Mouse (Mus musculus): Measurements from ENCODE around the gene Lhfpl5. TPM values are rescaled to one million over a fixed set of nuclear protein-coding genes. Genes with fewer than 3 reads are reported as not detected.

The Lhfpl5 gene
- total RNA-seq, 2 experiments from 2014 or later, result not detected

DNA sequence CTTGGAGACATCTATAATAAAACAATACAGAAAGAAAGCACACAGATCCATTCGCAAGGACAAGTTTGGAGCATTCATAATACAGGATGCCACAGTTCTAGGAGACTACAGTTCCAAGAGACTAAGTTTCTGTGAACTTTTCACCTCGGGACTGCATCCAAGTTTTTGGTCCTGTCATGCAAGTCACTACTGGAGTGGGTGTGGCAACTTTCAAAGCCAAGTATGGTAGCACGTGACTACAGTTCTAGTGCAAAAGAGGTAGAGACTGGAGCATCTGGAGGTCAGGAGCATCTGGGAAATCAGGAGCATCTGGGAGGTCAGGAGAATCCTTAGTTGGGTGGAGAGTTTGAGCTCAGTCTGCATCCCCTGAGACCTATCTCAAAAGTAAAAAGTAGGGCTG, 3.6 kb upstream of the Lhfpl5 start:
- no peak for ATAC-seq (replicated peaks; ENCODE audit: poor library complexity, severe bottlenecking)

DNA sequence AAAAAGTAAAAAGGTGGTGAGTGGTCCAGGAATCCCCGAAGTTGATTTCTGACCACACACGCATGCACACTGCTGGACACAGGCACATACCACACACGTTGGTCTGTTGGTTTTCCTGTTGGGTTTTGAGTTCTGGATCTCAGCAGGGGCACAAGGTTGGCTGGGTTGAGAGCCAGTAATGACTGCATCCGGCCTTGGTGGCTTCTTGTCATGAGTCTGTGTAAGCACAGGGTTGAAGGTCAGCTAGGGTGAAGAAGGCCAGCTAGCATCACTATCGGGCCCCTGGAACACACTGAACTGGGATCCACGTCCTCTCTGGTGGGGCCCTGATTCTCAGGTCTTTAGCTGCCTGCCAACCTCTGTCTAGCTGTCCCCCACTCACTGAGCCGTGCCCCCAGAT, 2.9 kb upstream of the Lhfpl5 start:
- no peak for ATAC-seq (replicated peaks; ENCODE audit: poor library complexity, severe bottlenecking)

DNA sequence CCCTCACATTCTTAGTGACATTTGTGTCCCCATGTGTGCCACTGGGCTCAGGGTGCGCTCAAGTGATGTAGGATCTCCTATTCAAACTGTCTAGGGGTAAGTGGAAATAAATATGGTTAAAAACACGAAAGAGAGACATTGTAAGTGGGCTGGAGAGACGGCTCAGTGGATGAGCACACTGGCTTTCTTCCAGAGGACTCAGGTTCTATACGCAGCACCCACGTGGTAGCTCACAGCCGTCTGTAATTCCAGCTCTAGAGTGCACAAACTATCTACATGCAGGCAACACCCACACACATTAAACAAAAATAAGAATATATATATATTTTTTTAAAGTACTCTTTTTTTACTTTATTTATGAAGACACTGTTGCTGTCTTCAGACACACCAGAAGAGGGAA, 2.5 kb upstream of the Lhfpl5 start:
- ATAC-seq (replicated peaks; ENCODE audit: poor library complexity, severe bottlenecking), result no peak

DNA sequence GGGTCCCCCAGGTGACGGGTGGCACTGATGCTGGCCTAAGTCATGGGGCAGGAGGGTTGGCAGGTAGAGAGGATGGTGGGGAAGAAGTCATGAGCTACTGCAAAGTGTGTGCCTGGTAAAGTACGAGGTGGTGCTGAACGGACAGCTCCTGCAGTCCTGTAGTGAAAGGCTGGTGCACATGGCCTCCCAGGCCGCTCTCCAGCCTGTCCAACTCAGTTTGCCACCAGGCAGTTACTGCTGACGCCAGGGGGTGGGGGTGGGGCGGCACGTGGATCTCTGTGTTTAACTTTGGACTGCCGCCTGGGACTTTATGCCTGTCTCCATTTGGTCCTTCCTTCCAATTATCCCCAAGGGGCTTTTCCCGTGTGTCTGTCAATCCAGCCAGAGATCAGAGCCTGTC, 5.0 kb downstream of the Lhfpl5 start:
- peak; percentile 59 for ATAC-seq (replicated peaks; ENCODE audit: poor library complexity, severe bottlenecking)

DNA sequence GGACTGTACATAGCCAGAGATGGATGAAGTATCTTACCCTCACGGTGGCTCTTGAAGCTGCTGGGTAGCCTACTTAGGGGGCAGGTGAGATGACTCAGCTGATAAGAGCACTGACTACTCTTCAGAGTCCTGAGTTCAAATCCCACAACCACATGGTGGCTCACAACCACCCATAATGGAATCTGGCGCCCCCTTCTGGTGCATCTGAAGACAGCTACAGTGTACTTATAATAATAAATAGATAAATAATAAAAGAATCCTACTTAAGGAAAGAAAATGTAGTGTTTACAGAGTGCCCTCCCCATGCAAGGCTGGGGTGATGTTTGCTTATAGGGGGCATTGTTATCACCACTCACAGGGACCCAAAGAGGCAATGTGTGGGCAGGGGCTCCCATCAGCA, 5.6 kb downstream of the Lhfpl5 start:
- no peak for ATAC-seq (replicated peaks; ENCODE audit: poor library complexity, severe bottlenecking)

DNA sequence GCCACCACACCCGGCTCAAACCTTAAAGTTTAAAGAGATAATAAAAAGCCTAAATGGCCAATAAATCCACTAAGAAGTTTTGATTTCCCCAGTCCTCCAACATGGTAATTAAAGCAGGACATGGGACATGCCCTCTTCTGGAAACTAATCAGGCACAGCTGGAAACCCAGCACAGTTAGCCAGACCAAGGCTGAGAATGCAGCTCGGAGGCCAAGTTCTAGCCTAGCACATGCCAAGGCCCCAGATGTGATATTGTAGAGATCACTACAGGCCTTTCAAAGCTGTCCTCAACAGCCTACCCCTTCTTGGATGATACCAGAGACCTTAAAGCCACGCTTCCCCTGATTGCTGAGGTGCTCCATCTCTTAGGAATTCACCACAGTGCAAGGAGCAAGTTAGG, 11.1 kb downstream of the Lhfpl5 start:
- ATAC-seq (replicated peaks; ENCODE audit: poor library complexity, severe bottlenecking), result no peak

DNA sequence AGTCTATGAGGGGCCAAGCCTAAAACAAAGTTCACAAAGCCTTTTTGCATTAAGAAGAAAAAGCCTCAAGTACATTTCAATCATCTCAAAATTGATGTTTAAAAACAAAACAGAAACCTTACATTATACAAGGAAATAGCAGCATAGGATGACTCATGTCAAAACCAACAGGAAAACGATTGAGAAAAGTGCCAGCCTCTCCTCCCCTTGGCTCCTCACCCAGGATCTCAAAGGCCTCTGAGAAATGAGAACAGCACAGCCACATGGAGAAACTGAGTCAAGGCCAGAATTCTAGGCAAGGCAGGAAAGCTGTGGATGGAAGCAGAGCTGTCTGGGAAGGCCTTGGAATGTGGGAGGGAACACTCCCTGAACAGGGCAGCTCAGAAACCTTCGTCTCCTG, 13.2 kb downstream of the Lhfpl5 start:
- no peak; the same call in 1 of the 2 replicates for ATAC-seq (replicated peaks; ENCODE audit: poor library complexity, severe bottlenecking)

DNA sequence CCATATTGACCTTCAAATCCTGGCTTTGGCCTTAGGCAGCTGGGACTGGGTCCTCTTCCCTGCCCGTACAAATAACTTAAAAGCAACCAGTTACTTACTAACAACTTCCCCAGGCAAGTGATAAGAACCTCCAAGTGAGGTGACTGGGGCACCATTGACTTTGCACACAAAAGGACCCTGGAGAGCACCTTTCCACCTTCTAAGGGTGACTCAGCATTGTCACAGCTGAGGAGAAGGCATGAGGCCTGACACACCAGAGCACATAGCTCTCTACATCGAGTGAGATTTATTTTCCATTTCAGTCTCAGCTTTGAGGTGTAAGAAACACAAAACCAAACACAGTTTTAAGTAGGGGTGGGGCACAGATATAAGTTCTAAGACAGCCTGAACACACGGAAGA, 15.2 kb downstream of the Lhfpl5 start:
- no peak for ATAC-seq (replicated peaks; ENCODE audit: poor library complexity, severe bottlenecking)

DNA sequence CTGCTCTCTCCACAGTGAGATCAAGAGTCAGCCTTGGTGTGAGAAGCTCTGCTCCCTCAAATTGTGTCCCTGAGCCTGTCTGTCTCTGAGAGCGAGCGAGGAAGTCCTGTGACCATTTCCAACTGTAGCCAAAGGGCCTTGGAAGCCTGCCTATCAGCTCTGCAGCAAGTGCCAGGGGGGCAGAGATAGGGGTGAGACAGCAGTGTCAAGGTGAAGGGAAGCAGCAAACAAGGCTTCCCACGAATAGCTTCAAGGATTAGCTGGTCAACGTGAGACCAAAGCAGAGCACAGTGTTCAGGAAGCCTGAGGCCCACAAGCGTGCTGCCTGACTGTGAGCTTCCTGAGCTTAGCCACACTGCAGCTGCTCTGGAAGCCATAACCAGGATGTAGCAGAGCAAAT, 16.0 kb downstream of the Lhfpl5 start:
- no peak for ATAC-seq (replicated peaks; ENCODE audit: poor library complexity, severe bottlenecking)

DNA sequence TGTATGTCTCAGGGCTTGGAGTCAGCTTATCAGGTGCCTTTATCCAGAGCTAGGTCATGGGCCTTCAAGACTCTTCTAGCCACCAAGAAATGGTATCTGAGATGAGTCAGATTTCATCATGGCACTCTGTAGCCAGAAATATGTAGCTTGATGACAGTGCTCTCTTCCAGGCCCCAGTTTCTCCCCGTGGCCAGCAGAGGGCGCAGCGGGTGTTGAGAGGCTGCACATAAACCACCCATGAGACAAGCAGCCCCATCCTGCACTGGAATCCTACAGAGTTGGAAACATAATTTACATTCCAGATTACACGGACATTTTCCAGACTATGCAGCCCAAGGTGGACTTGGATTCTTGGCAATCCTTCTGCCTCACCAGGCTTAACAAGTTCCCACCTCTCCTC, 17.6 kb downstream of the Lhfpl5 start:
- ATAC-seq (replicated peaks; ENCODE audit: poor library complexity, severe bottlenecking), result peak; percentile 72

DNA sequence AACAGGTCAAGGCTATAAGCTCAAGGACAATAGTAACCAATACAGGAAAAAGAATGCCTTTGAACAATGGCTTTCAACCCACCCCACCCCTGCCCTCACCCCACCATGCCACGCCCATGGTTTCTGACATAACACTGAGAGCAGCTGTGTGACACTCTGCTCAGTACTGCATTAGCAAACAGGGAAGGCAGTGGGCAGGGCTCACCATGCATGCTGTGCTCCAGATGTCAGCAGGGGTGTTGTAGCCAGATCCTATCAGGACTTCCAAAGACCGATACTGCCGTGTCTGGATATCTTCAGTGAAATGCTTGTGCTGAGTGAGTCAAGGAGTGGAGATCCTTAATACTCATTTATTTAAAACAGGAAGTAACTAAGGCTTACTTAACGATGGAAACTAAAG, 18.5 kb downstream of the Lhfpl5 start:
- 0 out of 2 replicates have a peak, but pooled peaks have one; percentile 17 for ATAC-seq (replicated peaks; ENCODE audit: poor library complexity, severe bottlenecking)

DNA sequence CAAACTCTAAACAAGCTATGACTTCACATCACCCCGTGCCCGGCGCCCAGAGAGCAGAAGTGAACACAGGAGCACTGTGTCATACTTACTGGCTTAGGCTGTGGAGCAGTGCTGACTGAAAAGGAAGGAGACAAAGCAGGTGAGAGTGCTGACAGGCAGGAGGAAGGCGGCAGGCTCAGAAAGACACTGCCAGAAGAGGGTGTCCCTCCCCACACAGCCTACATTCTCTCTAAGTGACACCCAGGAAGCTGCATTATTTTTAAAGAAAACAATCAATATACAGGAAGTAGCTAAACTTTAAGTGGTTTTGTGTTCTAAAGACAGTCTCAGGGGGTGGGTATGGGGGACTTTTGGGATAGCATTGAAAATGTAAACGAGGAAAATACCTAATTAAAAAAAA, 25.3 kb downstream of the Lhfpl5 start:
- ATAC-seq (replicated peaks; ENCODE audit: poor library complexity, severe bottlenecking), result no peak

DNA sequence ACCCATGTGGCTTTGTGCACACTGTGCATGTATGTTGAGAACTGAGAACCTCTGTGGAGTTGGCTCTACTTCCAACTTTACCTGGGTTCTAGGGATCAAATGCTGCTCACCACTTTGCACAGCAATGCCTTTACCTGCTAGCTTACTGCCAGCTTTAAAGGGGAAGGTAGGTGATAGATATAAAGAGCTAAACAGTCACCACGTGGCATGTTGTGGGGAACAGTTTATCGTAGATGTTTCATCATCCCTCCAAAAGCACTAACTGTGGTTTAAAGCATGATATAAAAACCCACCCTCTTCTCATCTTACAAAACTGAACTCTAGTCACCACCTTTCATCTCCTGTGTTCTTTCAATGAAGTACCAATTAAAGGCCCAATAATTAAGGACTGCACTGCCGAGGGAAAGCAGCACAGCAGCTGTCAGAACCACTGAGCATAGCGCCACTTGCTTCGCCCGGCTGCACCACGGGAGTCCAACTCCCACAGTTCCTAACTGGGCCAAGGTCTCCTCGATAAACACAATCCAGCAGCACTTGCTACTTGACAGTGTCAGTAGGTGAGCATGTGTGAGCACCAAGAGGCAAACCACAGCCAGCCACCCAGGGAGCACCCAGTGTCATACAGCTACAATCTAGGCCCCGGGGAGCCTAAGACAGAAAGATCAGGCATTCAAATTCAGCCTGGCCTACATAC, 26.3 kb downstream of the Lhfpl5 start:
- no peak for ATAC-seq (replicated peaks; ENCODE audit: poor library complexity, severe bottlenecking)

DNA sequence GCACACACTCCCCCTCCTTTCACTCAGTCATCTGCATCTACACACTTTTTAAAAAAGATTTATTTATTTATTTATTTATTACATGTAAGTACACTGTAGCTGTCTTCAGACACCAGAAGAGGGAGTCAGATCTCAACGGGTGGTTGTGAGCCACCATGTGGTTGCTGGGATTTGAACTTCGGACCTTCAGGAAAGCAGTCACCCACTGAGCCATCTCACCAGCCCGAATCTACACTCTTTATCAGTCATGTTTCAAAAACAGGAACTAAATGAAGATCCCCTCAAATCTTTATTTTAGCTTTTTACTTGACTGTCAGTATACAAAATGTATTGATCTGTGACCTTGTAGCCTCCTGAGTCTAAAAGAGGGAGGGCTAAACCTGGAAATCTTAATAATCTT, 34.1 kb downstream of the Lhfpl5 start:
- no peak for ATAC-seq (replicated peaks; ENCODE audit: poor library complexity, severe bottlenecking)

DNA sequence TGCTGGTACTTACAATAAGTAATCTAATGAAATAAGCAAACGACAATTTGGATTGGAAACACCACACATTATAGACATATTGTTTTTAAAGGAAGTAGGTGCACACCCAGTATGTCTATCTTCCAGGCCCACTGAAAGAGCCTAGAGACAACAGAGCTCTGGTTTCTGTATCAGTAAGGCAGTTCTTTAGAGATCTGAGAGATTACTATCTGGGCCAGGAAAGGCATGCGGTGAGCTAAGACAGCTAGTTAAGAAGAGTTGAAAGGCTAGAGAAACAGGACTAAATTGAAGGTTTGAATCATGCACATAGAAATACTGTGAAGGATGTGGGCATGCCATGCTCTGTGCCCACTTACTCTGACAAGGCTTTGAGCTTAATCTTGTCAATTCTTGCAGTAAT, 37.2 kb downstream of the Lhfpl5 start:
- ATAC-seq (replicated peaks; ENCODE audit: poor library complexity, severe bottlenecking), result no peak

DNA sequence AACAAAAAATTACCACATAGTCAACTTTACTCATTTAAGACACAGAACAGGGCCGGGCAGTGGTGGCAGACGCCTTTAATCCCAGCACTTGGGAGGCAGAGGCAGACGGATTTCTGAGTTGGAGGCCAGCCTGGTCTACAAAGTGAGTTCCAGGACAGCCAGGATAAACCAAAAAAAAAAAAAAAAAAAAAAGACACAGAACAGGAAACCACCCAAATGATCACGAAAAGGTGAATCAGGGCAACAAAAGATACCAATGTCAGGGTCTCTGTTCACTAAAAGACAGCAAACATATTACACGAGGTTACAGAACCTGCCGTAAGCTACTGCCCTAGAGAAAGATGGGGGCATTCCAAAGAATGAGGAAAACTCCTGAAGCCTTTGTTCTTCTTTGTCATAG, 37.7 kb downstream of the Lhfpl5 start:
- no peak for ATAC-seq (replicated peaks; ENCODE audit: poor library complexity, severe bottlenecking)

DNA sequence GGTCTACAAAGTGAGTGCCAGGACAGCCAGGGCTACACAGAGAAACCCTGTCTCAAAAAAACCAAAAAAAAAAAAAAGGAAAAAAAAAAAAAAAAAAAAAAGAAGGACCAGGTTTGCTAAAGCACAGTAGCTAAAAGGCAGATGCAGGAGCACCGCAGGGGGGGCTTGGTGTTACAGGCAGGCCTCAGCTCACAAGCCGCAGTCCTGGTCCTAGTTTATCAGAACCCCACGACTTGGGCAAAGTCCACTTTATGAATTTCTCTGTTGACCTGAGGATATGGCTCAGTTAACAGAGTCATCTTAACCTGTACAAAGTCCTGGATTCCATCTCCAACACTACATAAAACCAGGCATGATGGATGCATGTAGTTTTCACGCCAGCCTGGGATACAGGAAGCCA, 39.9 kb downstream of the Lhfpl5 start:
- no peak for ATAC-seq (replicated peaks; ENCODE audit: poor library complexity, severe bottlenecking)

DNA sequence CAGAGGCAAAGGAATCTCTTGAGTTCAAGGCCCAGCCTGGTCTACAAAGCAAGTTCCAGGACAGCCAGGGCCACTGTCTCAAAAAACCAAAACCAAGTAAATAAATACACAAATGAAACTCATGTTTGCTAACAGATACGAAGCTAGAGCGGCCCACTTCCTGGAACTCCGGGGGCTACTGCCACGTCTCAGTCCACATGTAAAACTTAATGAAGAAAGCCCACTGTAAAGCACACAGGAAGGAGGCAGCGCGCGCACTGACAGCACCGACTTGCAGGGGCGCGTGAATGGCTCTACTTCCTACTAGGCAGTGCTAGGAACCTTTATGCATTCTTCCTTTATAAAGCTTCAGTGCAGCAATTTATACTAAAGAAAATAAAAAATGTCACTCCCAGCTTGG, 42.2 kb downstream of the Lhfpl5 start:
- ATAC-seq (replicated peaks; ENCODE audit: poor library complexity, severe bottlenecking), result no peak

DNA sequence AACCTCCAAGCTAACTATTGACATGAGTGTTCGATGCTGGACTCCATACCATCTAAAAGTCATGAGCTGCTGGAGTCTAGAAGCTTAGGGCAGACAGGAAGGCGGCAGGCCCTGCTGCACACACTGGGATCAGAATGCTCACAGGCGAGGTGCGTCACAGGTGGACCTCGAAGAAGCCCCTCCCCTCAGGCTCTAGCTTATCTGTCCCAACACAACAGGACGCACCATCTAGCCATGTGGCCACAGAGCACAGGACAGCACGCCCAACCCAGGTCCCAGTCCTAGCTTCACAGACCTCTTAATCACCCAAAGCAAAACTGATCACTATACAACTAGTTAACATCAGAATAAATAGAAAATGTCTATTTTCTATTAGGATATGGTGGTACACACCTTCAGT, 42.7 kb downstream of the Lhfpl5 start:
- ATAC-seq (replicated peaks; ENCODE audit: poor library complexity, severe bottlenecking), result no peak

DNA sequence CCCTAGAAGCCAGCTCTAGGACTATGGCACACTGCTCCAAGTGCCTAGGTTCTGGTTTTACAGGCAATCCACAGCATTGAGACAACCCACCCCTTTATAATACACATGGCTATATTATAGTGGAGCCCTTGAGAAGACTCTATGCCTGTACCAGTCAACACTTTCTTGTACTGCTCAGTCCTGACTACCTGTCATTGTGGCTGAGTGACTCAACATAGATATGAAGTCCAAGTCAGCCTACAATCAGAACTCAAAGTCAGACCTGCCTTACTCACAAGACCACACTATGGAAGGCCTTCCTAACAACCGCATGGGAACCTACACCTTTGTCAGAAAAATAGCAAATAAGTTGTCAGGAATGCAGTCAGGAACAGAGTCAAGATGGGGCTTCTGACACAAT, 43.3 kb downstream of the Lhfpl5 start:
- no peak for ATAC-seq (replicated peaks; ENCODE audit: poor library complexity, severe bottlenecking)

DNA sequence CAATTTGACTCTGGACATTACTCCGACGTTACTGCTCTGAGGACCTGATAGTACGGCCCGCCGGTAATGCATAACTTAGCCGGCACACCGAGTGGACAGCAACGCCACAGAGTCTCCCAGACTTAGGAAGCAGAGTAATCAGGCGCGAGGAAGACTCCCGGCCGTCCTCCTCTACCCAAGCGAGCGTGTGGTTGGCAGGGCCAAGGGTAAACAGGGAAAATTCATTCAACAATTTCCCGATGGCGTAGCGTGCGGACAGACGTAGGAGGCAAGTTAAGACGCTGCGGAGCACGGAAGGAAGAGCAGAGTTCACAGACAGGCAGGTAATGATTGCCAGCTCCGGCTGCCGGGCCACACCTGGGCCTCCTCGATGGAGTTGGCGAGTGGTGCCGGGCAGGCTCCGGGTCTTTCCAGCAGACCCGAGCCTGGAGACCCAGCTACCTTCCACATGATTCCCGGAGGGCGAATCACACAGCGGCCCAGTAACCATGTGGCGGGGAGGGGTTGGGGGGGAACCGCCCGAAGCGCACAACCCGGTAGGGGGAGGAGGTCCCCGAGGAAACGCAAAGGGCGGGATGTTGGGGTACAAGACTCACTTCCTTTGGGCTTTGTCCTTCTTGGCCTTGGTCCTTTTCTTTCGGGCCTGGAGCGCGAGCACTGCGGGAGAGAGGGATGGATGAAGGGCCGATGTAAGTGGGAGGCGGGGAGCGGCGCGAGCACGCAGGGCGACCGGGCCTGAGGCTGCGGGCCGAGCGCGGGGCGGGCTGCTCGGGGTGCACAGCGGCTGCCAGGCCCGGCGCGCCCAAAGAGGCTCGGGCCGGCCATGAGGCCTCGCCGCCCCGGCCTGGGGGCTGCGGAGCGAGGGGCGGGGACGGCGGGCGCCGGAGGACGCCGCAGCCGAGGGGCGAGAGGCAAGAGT, 46.2 kb downstream of the Lhfpl5 start:
- ATAC-seq (replicated peaks; ENCODE audit: poor library complexity, severe bottlenecking), result peak; percentile 69

DNA sequence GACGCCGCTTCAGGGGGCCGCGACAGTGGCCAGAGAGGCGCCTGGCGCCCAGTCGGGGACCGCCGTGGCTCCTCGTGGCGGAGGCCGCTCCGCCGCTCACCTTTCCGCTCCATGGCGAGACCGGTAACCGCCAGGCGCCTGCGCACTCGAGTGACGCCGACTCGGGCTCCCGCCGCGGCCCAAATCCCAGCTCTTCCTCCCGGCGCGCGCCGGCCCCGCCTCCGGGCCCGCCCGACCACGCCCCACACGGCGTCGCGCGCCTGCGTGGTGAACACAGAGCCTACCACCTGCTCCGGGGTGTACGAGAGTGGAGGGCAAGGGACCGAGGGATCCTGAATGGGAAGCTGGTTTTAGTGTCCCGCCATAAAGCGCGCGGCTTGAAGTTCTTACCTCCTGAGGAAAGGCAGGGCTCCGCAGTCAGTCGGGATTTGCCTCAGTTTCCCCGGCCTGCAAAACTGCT, 46.9 kb downstream of the Lhfpl5 start, which contains the start of gene Srpk1:
TSS of gene Srpk1 (minus strand) at position 410 of the 460 bp plus-strand sequence.
- peak; percentile 80 for ATAC-seq (replicated peaks; ENCODE audit: poor library complexity, severe bottlenecking)

Measured in granulocyte monocyte progenitor cell, adult 5-6 weeks (primary cell).